Mouse (Mus musculus) ovary, postnatal 36 days (tissue): ENCODE measurements at regions not wholly inside any gene's neighbourhood (a gene's known extent, or its start where the extent isn't known, plus 50 kb on each side); places are given as distances from the start of the nearest gene placed in this dataset.

Experiments
- DNase-seq: peaks from one replicate; pipeline ENCODE4 v3.0.0; 2022; ENCODE audit warnings: low spot score, mixed read lengths

DNA sequence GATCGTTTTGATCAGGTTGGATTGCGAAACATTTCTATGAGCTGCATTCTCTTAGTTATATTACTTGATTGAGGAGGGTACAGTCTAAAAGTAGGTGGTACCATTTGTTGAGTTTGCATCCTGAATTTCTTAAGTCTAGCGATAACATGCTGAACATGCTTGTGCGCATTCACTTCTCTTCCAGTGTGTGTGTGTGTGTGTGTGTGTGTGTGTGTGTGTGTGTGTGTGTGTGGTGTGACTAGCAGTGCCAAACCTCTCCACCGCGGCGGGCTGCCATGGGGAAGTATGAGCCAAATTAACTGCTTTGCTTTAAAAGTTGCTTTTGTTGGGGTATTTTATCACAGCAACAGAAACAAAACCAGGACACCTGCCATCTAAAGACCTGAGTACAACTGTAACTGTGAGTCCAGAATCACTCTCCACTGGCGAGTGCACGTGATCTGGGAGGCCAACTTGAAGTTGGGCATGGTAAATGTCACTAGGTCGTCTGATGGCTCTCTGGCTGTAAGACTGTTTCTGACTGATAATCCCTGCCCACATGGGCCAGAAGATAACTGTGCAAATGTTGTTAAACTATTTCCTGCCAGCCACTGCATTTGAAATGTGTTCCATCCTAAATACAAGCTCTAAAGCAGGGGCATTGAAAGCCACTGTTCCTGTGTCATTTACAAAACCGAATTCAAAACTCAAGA lies 273.3 kb upstream of the Ppargc1a start:
- no peak for DNase-seq

DNA sequence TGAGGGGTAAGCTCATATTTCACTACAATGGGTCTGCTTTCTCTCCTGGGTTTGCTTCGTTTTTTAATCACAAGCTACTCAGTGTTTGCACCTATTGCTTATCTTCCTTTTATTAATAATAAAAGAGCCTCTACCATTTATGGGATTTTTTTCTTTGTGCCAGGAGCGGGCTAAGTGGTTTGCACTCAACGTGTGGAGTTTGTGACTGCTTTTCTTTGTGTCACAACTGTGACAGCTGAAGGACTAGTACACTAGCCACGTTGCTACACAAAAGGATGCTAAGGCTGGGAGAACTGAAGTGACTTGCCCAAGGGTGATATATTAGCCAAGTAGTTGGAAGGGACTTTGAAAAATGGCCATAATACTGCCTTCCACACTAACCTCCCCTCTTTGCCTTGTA lies 271.8 kb upstream of the Ppargc1a start:
- no peak for DNase-seq

DNA sequence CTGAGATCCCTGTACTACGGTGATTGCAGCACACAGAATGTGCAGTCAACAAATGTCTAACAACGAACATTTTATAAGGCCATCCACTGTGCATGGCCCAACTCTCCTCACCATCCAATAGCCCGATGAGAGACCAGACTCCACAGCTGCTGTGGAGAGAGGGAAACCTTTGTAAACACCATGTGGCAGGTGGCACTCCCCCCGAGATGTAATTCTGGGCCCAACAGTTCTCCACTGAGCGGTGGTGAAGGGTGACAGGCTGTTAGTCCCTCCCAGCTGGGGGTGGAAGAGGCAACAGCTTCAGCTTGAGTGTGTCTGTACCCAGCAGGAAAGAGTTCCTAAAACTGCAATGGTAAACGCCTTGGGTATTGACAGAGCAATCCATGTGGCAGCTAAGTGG lies 263.0 kb upstream of the Ppargc1a start:
- no peak for DNase-seq

DNA sequence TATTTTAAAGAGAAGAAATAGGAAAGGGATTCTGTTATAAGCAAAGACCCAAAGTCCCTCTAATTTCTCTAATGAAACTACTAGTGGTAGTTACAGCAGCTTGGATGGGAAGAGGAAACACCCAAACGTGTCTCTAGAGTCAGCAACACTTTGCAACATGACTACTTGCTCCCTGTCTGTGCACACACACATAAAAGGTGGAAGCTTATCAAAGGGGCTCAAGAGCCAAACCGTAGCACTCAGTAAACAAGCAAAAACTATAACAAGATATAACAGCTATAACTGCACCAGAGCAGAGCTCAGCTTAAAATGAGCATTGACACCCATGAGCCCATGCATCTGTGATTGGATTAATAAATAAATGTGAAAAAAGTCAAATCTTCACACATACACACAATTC lies 262.5 kb upstream of the Ppargc1a start:
- no peak for DNase-seq

DNA sequence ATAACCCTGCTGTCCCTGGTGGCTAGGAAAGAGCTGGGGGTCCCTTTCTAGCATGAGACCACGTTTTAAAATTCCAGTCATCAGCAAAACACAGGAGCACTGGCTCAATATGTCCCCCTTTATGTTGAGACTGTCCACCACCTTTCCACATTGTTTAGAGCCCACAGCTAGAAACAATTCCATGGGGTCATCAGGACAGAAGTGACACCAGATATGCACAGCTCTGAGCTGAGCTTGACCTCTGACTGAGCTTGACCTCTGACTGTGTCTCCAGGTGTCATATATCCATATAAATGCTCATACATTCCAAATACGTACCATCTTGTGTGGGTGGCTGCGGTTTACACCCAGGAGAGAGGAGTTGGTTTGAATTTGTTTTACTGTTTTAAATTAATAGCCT lies 262.1 kb upstream of the Ppargc1a start:
- no peak for DNase-seq

DNA sequence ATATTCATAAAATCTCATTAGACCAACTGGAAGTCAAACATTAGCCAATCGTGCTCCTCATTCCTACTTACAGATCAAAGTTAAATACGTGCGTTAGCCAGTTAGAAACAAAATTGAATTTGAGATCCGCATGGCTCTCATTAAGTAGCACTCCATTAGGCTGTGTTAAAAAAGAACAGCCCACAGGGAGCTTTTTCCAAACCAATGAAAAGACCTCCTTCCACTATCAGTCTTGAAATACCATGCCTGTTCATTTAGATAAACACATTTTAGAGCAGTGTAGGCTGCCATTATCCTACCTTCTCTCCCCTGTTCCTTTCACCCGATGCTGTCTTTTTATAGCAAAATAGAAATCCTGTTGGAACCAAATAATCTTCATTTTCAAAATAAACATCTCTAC lies 261.5 kb upstream of the Ppargc1a start:
- DNase-seq = no peak

DNA sequence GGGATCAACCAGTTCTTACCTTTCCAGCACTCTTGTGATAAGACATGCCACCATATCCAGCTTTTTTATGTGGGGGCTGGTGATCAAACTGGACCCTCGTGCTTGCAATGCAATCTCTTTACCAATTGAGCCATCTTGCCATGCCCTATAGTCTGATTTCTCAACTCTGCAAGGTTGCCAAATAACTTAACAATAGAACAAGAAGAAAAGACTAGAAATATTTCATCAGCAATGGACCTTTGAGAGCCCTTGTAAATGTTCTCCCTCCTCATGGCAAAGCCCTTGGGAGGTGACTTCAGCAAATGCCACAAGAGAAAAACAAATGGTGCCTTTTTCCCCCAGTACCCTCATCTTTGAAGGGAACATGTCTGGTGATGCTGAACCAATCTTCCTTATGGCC lies 258.7 kb upstream of the Ppargc1a start:
- DNase-seq = no peak

DNA sequence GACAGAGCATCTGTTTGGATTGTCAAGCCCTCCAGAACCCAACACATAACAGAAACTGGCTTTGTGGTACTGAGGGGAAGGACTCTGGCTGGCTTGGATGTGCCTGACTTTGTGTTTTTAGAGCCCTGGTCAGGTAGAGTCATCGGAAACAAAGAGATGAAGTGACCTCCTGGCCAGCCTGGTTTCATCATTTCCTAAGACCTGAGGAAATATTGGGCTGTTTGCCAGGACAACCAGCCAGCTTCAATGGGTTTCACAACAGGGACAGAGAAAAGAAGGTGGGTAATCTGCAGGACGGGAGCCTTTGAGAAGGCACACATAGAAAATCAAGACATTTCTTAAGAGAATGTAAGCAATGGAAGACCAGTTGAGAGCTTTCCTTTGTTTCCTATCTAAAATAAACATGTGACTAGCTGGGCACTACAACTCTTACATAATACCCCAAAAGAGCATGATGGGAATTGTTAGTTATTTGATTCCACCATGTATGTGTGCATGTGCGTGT lies 258.1 kb upstream of the Ppargc1a start:
- no peak for DNase-seq

DNA sequence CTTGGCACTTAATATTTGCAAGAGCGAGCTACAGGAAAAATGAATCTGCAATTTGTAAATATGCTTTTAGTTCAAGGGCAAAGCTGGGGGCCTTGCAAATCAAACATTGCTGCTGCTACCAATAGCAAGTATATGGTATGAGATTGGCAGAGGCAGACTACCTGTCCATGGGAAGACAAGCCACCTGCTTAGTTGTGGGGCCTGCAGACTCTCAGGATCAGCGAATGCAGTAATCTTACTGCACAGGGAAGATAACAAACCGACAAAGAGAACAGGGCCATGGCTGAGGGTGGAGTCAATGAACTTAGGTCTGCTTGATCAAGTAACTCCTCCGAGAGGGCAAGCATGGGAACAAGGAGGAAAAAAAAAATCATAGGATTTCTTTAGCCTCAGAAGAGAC lies 257.2 kb upstream of the Ppargc1a start:
- no peak for DNase-seq

DNA sequence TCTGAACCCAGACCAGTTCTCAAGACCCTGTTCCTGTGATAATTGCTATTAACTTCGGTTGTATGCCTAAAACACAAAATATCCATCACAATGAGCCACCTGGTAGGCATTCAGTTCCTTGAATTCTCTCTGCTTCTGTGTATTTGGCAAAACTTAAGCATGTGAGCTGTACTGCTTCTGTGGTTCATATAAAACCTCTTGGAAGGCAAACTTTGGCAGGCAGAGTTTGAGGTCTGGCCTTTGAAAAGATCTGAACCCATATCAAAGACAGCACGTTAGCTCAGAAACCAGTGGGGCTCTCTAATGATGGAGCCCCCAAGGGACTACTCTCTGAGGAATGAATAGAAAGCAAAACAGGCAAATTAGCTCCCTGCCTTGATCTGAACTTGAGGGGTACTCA lies 256.1 kb upstream of the Ppargc1a start:
- no peak for DNase-seq

DNA sequence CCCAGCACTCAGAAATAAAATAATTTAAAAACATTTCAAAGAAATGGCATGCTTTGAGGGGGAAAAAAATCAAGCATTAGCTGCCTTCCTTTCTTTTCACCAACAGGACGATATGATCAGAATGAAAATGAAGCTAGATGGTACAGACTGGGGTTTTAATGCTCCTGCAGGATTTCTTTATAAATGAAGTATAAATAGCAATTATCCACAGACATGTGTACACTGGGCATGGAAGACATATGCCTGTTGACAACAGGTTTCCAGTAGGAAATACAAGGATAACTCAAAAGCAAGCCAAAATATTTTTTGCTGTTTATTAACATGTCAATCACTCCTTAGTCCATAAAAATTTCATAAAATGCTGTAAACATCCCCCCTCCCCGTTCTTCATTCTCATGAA lies 248.7 kb upstream of the Ppargc1a start:
- no peak for DNase-seq

DNA sequence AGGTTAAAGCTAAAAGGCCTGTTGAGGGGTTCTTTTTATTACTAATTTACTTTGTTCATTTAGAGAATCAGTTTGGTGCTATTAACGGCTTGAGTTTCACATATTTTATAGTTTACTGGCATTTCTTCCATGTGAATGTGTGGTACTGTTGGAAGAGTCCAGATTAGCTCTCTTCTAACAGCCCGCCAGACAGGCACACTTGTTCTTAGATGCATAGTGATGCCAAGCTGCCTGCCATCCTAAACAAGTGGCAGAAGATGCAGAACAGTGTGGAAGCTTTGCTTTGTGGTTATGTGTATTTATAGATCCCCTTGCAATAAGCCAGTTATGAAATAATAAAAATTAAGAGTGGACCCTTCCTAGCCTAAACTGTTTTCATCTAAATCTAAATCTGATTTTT lies 244.2 kb upstream of the Ppargc1a start:
- no peak for DNase-seq

DNA sequence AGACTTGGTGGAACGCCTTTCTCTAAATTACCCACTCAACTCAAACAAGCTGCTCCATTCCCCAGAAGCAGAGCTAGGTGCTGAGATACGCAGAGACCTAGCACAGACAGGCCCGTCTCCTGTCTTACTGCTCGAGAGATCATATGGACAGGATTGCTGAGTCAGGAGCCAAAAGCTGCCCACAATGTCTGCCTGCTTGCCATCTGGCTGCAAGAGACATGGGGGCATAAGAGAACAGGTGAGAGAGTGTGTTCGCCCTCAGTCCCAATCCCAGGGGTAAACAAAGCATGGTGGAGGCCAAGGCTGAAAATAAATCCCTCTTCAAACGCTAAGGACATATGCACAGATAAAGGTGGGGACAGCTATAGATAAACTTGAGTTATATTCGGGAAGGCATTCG lies 234.0 kb upstream of the Ppargc1a start:
- no peak for DNase-seq

DNA sequence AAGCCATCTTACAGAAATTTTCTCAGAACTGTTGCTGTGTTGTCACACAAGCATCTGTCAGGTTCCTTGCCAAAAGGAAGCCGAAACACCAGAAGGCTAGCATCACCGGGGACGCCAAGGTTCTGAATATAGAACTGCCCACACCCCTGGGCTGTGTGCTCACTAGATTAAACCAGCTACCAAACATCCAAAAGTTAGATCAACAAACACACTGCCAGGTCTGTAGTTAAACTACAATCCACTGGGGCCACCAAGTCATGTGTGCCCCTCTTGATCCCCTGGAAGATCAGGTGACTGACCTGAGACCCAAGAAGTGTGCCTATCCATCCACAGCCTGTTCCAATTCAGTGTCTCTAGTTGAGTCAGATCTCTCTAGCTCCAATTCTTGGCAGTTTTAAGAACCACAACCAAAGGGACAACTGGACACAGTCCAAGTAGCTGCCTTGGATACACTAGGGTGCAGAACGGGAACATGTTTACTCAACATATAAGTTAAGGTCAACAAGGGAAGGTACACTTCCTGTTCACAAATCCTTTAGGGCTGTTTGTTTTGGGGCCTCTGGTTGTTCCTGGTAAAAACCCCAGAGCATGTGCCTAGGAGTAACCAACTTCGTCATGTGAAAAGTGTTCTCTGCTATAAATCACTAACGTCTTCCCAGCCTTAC lies 232.0 kb upstream of the Ppargc1a start:
- no peak for DNase-seq

DNA sequence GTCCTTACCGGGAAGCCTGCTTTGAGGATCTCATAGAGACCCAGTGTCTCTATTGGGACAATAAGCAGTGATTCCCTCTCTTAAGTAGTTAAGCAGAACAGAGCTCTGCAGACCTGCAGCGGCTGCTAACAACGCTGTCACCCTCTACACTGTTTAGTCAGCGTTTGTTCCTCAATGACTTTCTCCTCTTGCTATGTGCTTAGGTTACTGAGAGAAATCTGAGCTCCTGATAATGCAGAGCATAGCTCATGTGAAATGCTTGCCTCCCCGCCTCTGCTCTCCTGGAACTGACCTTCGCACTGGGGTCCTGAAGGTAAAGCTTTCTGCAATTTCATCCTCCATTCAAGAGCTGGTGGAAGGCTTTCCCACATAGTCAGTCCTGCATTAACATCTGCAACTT lies 226.6 kb upstream of the Ppargc1a start:
- no peak for DNase-seq

DNA sequence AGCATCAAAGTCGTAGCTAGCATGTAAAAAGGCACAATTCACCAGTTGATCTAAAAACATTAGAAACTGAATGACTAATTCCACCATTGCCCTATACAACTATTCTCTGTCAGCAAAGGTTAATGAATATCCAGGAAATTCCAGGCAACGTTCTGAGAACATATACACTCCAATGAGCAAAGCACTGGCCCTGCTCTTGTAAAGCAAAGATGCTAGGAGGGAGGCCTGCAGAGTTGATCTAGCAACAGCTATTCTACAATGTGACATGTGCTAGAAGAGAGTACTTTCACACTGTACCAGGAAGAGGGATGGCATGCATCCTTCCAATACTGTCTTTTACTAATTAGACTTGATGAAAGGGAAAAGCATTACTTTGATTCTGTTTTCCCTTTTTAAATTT lies 225.4 kb upstream of the Ppargc1a start:
- DNase-seq = no peak

DNA sequence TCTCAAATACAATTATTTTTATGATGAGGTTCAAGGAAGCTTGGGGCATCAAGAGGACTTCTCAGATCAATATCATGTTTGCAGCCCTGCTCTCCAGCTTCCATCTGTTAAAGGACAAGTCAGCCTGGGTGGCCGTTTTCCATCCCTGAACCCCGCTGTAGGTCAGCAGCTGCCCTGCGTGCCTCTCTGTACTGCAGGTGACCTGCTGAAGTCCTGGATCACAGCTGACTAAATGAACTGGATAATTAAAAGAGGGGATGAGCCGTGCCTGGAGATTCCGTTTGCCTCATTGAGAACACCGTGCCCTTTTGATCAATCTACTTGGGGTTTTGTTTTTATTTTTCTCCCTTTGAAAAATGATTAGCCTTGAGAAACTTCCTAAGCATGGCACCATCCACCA lies 221.2 kb upstream of the Ppargc1a start:
- DNase-seq = no peak

DNA sequence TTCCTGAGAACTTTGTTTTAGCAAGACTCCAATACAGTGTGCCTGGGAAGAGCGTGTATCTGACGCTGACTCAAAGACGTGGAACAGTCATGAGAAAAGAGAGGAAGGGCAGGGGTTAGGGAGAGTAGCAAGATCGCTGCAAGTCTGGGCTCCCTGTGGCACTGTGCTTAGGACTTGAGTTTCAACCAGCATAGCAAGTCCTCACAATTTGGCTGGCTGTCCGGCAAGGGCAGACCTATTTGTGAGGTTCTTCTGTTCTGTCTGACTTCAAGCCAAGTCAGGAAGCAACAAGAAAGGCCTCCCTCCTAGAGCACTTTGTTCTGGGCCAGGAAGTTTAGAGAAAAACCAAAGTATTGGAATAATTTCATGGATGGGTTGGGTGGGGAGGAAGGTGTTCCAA lies 216.0 kb upstream of the Ppargc1a start:
- DNase-seq = no peak

DNA sequence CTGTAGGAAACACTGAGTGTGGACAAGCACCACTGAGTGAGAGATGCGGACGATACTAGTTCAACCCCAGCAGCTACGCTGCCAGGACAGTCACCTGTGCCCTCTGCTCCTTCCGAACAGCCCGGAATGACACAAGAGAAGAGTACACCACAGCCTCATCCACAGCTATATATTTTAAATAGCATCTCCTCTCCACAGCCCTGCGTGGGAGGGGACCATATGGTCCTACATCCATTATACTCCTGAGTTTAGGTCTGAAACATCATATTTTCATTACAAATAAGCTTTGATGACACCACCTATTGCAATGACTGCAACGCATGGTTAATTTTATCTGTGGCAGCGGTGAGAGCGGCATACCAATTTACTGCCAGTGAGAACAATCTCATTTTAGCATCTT lies 215.6 kb upstream of the Ppargc1a start:
- DNase-seq = no peak

DNA sequence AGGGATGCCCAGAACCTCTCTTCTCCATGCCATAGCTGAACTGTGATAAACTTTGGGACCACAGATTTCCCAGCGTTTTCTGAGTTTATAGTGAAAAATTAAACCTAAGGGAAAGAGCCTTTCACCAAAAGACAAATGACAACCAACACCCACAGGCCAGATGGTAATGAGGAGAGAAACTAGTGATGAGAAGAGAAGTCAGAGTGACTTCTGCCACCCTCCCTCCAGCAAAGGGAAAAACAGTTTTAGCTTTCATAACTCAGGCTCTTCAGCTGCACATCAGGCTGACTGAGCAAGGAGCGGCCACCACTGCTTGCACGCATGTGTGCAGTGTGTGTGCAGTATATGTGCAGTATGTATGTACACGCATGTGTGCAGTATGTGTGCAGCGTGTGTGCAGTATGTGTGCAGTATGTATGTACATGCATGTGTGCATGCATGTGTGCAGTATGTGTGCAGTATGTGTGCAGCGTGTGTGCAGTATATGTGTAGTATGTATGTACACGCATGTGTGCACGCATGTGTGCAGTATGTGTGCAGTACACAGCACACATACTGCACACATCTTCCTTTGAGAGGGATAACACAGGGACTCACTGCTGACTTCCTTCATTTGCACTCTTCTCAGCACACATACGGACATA lies 208.1 kb upstream of the Ppargc1a start:
- no peak for DNase-seq

DNA sequence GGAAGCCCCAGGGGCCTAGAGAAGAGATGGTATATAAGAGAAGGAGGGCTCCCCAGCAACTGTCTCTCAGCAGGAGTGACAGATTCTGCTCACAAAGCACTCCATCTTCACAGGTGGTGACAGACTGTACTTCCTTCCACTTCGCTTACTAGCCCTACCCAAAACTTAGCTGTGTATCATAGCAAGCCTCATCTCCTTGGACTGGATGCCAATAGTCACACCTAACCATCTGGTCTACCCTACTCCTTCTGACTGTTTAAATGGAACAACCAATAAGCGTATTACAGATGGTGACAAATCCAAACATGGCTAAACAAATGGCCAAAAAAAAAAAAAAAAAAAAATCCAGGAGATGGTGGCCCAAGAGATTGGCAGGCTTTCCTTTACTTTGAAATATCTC lies 204.1 kb upstream of the Ppargc1a start:
- DNase-seq = no peak

DNA sequence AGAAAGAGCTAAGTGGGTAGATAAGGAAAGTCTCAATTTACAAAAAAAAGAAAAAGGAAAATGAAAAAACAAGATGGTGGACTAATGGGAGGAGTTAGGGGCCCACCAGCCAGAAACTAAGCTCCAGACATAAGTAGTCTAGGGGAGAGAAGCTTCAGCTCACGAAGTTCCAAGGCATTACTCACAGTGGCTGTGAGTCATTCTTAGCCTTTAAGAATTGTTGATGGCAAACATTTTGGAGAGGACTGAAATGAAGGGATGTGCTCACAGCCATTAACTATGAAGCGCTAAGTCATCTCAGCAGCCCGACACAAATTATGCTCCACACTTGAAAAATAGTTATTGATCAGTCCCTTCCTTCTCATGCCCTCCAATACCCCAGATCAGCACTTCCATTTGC lies 198.6 kb upstream of the Ppargc1a start:
- DNase-seq = no peak

DNA sequence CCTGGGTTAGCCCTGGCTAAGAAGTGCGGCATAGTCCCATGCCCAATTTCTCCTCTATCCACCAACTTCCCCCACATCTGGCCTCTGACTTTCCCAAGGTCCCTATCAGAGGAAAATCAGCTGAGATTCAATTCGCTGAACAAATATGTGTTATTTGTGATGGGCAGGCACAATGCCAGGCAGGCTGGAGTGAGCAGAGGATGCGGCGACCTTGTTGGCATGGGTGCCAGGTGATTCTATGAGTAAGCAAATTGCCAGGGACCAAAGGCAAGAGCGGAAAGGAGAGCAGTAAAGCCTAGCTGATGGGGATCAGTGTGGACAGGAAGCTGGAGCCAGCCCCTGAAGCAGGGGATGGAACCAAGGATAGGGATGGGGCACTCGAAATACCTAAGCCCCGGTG lies 196.9 kb upstream of the Ppargc1a start:
- no peak for DNase-seq

DNA sequence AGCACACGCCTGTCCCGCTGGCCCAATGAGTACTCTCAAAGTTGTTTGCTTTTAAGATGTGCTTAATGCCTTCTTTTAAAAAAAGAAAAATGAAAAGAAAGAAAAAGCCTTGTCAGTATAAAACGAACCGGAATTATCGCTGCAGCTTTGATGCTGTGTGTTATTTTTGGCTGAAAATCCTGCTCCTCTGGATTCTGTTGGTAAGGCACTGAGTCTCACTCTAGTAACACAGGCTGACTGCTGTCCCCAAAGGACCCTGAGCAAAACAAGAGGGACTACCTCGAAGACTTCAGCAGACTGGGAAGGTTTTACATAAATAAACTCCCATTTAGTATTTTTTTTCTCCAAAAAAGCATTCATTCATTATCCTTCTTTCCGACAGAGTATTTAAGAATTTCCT lies 196.1 kb upstream of the Ppargc1a start:
- DNase-seq = no peak
